Mouse (Mus musculus) myocyte (in vitro differentiated cells): ENCODE data around the gene F2rl3. TPM values are rescaled to one million over a fixed set of nuclear protein-coding genes. Genes with fewer than 3 reads are reported as not detected.

Source experiments
- H3K27me3 ChIP-seq: one replicate; pipeline ENCODE4 v1.6.1; 2011; ENCODE audit not compliant: control insufficient read depth, insufficient read depth, insufficient read length
- H3K36me3 ChIP-seq: one replicate; pipeline ENCODE4 v1.6.1; 2011; ENCODE audit not compliant: control insufficient read depth, insufficient read depth
- H3K4me2 ChIP-seq: one replicate; pipeline ENCODE4 v1.6.1; 2011; ENCODE audit warnings: low read depth, control low read depth
- H3K4me3 ChIP-seq: one replicate; pipeline ENCODE4 v1.5.1; 2011; ENCODE audit warnings: mild to moderate bottlenecking, control low read depth, moderate library complexity
- H3K79me2 ChIP-seq: one replicate; pipeline ENCODE4 v1.6.1; 2011; ENCODE audit not compliant: control insufficient read depth, insufficient read depth
- H3ac ChIP-seq: one replicate; pipeline ENCODE4 v1.6.1; 2011; ENCODE audit not compliant: control insufficient read depth, insufficient read length
- CEBPB ChIP-seq: IDR thresholded peaks from 2 replicates; pipeline ENCODE4 v1.6.1; 2011; ENCODE audit warnings: mild to moderate bottlenecking, moderate library complexity; ENCODE audit not compliant: poor library complexity, insufficient read depth, severe bottlenecking
- E2F4 ChIP-seq: IDR thresholded peaks from one replicate; pipeline ENCODE4 v1.6.1; 2011; ENCODE audit warnings: mild to moderate bottlenecking, control low read depth, moderate library complexity; ENCODE audit not compliant: insufficient read depth
- MAX ChIP-seq: IDR thresholded peaks from one replicate; pipeline ENCODE4 v1.6.1; 2011; ENCODE audit warnings: low read depth, mild to moderate bottlenecking, control low read depth
- MYOD1 ChIP-seq, 3 experiments: IDR thresholded peaks; one replicate each; pipeline ENCODE4 v1.6.1; 2011; ENCODE audit warnings: control low read depth in 2 of 3, low read depth in 2 of 3, mild to moderate bottlenecking in 2 of 3, moderate library complexity in 1 of 3; ENCODE audit not compliant: insufficient read length in 2 of 3, control insufficient read depth in 1 of 3
- MYOG ChIP-seq, 3 experiments: IDR thresholded peaks; one replicate each; pipeline ENCODE4 v1.6.1; 2011; ENCODE audit warnings: control low read depth in 2 of 3, low read depth in 2 of 3, mild to moderate bottlenecking in 2 of 3; ENCODE audit not compliant: insufficient read length in 2 of 3, control insufficient read depth in 1 of 3, insufficient read depth in 1 of 3
- POLR2A ChIP-seq: IDR thresholded peaks from one replicate; pipeline ENCODE4 v1.6.1; 2011; ENCODE audit warnings: low read depth, mild to moderate bottlenecking, control low read depth, moderate library complexity; ENCODE audit not compliant: insufficient read length
- POLR2AphosphoS2 ChIP-seq: IDR thresholded peaks from one replicate; pipeline ENCODE4 v1.6.1; 2011; ENCODE audit warnings: low read depth, control low read depth; ENCODE audit not compliant: insufficient read length
- REST ChIP-seq: IDR thresholded peaks from one replicate; pipeline ENCODE4 v1.6.1; 2011; ENCODE audit warnings: mild to moderate bottlenecking, control low read depth, moderate library complexity; ENCODE audit not compliant: insufficient read depth, insufficient read length
- SRF ChIP-seq: IDR thresholded peaks from one replicate; pipeline ENCODE4 v1.6.1; 2011; ENCODE audit warnings: low read depth; ENCODE audit not compliant: control insufficient read depth, insufficient read length
- TCF12 ChIP-seq: IDR thresholded peaks from one replicate; pipeline ENCODE4 v1.6.1; 2011; ENCODE audit warnings: mild to moderate bottlenecking, control low read depth; ENCODE audit not compliant: poor library complexity, insufficient read depth, severe bottlenecking
- TCF3 ChIP-seq: IDR thresholded peaks from one replicate; pipeline ENCODE4 v1.6.1; 2011; ENCODE audit warnings: low read depth, control low read depth; ENCODE audit not compliant: insufficient read length
- USF1 ChIP-seq: IDR thresholded peaks from one replicate; pipeline ENCODE4 v1.6.1; 2011; ENCODE audit warnings: low read depth, mild to moderate bottlenecking, control low read depth, moderate library complexity
- polyA plus RNA-seq: library from polyadenylated mRNA; unstranded; fragments of >200 nt; fragmentation: generic; extraction: Trizol; gene quantifications from one replicate; pipeline ENCODE4 v1.2.1, GENCODE M21; 2012; ENCODE audit warnings: missing spikeins

The F2rl3 gene
- polyA plus RNA-seq, 1 experiment: 1.4 TPM

DNA sequence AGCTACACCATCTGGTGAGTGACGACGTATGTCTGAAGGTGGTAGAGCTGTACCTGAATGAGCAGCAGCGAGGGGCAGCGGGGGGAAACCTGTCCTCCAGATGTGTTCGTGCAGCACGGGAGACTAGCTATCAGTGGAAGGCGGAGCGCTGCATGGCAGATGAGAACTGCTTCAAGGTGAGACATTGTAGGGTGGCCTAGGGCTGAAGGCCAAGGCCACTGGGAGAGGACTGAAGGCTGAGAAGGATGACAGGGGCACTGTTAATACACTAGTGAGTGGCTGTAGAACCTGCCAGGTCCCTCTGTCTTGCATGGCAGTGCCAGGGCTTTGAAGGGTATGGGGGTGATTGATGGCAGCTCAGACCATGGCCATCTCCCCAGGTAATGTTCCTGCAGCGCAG lies 8.5 kb upstream of the F2rl3 start:
- Histone ChIP-seq H3K36me3 (peaks cover 32% of the 10 kb centered on the region), H3K4me3 (no peak overlapping the region), H3ac (no peak overlapping the region), H3K4me2 (no peak overlapping the region), H3K27me3 (no peaks in the 10 kb centered on the region), H3K79me2 (no peaks in the 10 kb centered on the region)
- TF ChIP-seq E2F4: no peak
- TF ChIP-seq CEBPB: no peak
- no peak for TF ChIP-seq POLR2A
- no peak for TF ChIP-seq REST
- no peak for TF ChIP-seq MYOD1 (IDR thresholded peaks at IDR 0.05; ENCODE audit: control insufficient read depth in 1 of 3, insufficient read length in 2 of 3, low read depth in 2 of 3)
- TF ChIP-seq USF1: no peak
- TF ChIP-seq TCF3: no peak
- TF ChIP-seq POLR2AphosphoS2: no peak
- no peak for TF ChIP-seq TCF12
- no peak for TF ChIP-seq SRF
- no peak for TF ChIP-seq MAX
- TF ChIP-seq MYOG (IDR thresholded peaks at IDR 0.05; ENCODE audit: control insufficient read depth in 1 of 3, insufficient read depth in 1 of 3, insufficient read length in 2 of 3, low read depth in 2 of 3): no peak

GRCm38 (mm10) chr8:72753781-72754180 lies 7.9 kb upstream of the F2rl3 start:
- Histone ChIP-seq H3K27me3 (no peaks in the 10 kb centered on the region), H3K4me2 (no peak overlapping the region), H3K4me3 (no peak overlapping the region), H3K36me3 (peaks cover 30% of the 10 kb centered on the region), H3ac (no peak overlapping the region), H3K79me2 (no peaks in the 10 kb centered on the region)
- no peak for TF ChIP-seq MAX
- no peak for TF ChIP-seq USF1
- no peak for TF ChIP-seq POLR2AphosphoS2
- TF ChIP-seq MYOG (IDR thresholded peaks at IDR 0.05; ENCODE audit: control insufficient read depth in 1 of 3, insufficient read depth in 1 of 3, insufficient read length in 2 of 3, low read depth in 2 of 3): no peak
- no peak for TF ChIP-seq TCF12
- no peak for TF ChIP-seq SRF
- no peak for TF ChIP-seq CEBPB
- TF ChIP-seq MYOD1 (IDR thresholded peaks at IDR 0.05; ENCODE audit: control insufficient read depth in 1 of 3, insufficient read length in 2 of 3, low read depth in 2 of 3): no peak
- no peak for TF ChIP-seq POLR2A
- no peak for TF ChIP-seq REST
- no peak for TF ChIP-seq E2F4
- TF ChIP-seq TCF3: no peak

- Histone ChIP-seq H3K4me2 (no peak overlapping the region), H3K27me3 (no peaks in the 10 kb centered on the region), H3K36me3 (peaks cover 23% of the 10 kb centered on the region), H3K79me2 (no peaks in the 10 kb centered on the region), H3K4me3 (no peak overlapping the region), H3ac (no peak overlapping the region)
- no peak for TF ChIP-seq POLR2A
These were observed 5.6 kb upstream of the F2rl3 start for GRCm38 (mm10) chr8:72756031-72756430.

DNA sequence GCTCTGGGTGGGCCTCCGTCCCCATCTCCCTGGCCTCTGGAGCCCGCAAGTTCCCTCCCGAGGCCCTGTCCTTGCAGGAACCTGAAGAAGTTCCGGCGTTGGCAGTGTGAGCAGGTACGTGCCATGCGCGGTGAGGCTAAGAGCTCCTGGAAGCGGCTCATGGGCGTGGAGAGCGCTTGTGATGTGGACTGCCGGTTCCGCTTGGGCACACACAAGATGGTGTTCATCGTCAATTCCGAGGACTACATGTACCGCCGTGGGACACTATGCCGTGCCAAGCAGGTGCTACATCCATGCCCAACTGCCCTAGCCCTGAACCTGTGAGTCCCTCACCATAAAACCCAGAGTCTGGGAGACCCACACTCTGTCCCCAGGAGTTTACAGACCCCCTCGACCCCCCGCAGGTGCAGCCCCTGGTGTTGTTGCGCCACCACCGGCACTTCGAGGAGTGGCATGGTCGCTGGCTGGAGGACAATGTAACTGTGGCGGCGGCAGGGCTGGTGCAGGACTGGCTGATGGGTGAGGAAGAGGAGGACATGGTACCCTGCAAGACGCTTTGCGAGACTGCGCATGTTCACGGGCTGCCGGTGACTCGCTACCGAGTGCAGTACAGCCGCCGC lies 4.8 kb upstream of the F2rl3 start:
- H3K36me3 ChIP-seq: peaks cover 17% of the 10 kb centered on the region
- TF ChIP-seq POLR2AphosphoS2 (no peak), TCF3 (no peak), REST (no peak), MYOD1 (IDR thresholded peaks at IDR 0.05; ENCODE audit: control insufficient read depth in 1 of 3, insufficient read length in 2 of 3, low read depth in 2 of 3) (no peak), POLR2A (no peak), SRF (no peak), CEBPB (no peak), E2F4 (no peak), MAX (no peak), USF1 (no peak), MYOG (IDR thresholded peaks at IDR 0.05; ENCODE audit: control insufficient read depth in 1 of 3, insufficient read depth in 1 of 3, insufficient read length in 2 of 3, low read depth in 2 of 3) (no peak)

GRCm38 (mm10) chr8:72757426-72758195 lies 4.1 kb upstream of the F2rl3 start:
- H3K4me2 ChIP-seq: no peak overlapping the region
- no peaks in the 10 kb centered on the region for H3K79me2 ChIP-seq
- H3K4me3 ChIP-seq: no peak overlapping the region
- H3K27me3 ChIP-seq: no peaks in the 10 kb centered on the region
- H3K36me3 ChIP-seq: peaks cover 13% of the 10 kb centered on the region
- H3ac ChIP-seq: no peak overlapping the region
- TF ChIP-seq E2F4 (no peak), TCF3 (no peak), REST (no peak), MYOG (IDR thresholded peaks at IDR 0.05; ENCODE audit: control insufficient read depth in 1 of 3, insufficient read depth in 1 of 3, insufficient read length in 2 of 3, low read depth in 2 of 3) (no peak), USF1 (no peak), POLR2A (no peak), MYOD1 (IDR thresholded peaks at IDR 0.05; ENCODE audit: control insufficient read depth in 1 of 3, insufficient read length in 2 of 3, low read depth in 2 of 3) (no peak), CEBPB (no peak), SRF (no peak), MAX (no peak), POLR2AphosphoS2 (no peak), TCF12 (no peak)

More for the DNA sequence above, 4.8 kb upstream of the F2rl3 start:
- Histone ChIP-seq H3K79me2 (no peaks in the 10 kb centered on the region), H3ac (no peak overlapping the region), H3K4me2 (no peak overlapping the region), H3K27me3 (no peaks in the 10 kb centered on the region), H3K4me3 (no peak overlapping the region)
